Mouse (Mus musculus) heart, adult 11 months (tissue): ENCODE measurements at regions not wholly inside any gene's neighbourhood (a gene's known extent, or its start where the extent isn't known, plus 50 kb on each side); places are given as distances from the start of the nearest gene placed in this dataset.

ENCODE experiments used
- DNase-seq: peaks from one replicate; pipeline ENCODE4 v3.0.0; 2022

DNA sequence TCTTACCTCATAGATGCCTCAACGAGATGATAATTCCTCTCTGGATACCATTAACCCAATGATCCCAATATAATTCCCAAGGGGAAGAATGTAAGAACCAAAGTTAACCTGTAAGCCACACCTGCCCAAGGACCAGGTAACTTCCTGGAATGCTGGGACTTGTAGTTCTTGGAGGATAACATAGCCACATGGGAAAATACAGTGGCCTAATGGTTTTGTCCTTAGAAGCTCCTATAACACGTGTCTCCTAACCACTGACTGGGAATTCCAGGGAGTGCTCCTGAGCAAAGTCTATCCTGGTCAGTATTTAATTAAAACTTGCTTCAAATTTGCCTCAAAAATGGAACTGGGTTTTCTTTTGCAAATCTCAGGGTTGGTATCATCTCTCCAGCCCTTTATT lies 119.9 kb downstream of the Evx1 start:
- peak; percentile 29 for DNase-seq

DNA sequence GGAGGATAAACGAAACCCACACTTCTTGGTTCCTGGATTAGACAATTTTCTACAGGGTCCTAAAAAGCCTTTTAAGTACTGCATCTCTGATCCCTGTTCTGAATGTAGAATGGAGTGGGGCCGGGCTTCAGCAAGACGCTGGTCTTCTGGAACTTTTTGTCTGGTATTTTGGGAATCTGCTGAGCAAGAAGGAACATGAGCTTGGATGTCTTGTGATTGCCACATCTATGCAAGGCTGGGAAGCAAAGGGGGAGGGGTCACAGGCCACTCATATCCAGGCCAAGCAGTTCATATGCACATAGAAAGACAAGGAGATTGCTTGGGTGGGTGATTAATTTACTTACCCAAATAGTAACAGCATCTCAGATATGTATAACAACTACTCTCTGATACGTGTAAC lies 121.5 kb downstream of the Evx1 start:
- peak; percentile 73 for DNase-seq

DNA sequence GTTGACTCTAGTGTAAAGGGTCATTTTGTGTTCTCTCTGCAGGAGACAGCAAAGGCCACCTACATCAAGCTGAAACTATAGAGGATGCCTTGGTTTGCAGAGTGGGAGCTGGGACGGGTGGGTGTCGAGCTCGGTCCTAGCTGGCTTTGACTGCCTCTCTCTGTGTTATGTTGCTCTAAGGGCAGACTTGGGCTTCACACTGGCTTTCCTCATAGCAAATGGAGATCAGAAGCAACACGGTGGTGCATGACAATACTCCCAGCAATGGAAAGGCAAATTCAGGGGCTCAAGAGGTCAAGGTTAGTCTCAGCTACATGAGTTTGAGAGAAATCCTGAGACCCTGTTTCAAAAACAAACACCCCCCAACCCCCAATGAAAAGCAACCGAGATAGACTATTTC lies 122.1 kb downstream of the Evx1 start:
- peak; percentile 59 for DNase-seq

DNA sequence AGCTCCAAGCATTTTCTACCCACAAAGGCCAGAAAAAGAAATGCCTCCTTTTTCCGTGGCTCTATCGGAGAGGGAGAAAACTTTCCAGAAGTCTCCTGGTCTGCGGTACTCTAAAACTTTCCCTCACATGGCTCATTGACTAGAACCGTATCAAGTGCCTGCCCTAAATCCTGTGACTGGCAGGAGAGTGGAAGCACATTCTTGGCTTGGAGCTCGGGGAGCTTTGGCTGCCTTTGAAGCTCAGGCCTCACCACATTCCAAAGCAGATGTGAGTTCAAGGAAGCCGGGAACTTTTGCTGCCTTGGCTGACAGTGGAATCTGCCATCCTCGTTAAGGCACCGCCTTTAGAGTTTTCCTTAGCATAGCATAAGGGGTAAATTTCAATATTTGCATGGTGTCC lies 125.1 kb downstream of the Evx1 start:
- peak; percentile 94 for DNase-seq

DNA sequence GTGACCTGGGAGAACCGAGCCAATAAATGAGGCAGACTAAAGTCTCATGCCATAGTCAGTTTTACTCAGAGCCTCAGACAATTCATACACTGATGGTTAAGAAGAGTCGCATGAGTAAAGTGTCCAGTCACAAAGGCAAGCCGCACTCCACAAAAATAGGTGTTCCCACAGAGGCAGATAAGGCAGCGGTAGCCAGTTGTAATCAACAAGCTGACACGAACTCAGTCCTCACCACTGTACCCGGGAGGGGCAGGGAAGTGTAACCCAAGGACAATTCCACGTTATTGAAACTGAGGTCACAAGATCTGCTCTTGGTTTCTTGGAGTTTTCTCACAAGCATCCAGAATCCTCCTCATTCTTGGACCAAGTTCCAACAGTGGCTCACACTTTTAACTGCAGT lies 125.9 kb downstream of the Evx1 start:
- peak; percentile 87 for DNase-seq

DNA sequence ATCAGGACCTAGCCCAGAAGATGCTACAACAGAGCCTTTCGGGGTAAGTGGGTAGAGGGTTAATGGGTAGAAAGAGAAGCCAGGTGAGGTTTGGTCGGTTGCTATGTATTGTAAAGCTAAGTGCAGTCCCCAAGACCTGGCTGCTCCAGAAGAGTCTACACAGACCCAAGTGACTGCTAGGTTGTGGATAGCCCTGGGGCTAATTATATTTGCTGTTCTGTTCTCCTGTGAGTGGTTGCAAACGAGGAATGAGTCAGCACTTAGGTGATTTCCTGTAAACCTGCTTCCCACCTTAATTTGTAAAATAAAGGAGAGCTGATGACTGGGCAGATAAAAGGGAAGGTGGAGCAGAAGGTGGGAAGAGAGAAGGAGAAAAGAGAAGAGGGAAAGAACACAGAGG lies 126.9 kb downstream of the Evx1 start:
- no peak for DNase-seq

DNA sequence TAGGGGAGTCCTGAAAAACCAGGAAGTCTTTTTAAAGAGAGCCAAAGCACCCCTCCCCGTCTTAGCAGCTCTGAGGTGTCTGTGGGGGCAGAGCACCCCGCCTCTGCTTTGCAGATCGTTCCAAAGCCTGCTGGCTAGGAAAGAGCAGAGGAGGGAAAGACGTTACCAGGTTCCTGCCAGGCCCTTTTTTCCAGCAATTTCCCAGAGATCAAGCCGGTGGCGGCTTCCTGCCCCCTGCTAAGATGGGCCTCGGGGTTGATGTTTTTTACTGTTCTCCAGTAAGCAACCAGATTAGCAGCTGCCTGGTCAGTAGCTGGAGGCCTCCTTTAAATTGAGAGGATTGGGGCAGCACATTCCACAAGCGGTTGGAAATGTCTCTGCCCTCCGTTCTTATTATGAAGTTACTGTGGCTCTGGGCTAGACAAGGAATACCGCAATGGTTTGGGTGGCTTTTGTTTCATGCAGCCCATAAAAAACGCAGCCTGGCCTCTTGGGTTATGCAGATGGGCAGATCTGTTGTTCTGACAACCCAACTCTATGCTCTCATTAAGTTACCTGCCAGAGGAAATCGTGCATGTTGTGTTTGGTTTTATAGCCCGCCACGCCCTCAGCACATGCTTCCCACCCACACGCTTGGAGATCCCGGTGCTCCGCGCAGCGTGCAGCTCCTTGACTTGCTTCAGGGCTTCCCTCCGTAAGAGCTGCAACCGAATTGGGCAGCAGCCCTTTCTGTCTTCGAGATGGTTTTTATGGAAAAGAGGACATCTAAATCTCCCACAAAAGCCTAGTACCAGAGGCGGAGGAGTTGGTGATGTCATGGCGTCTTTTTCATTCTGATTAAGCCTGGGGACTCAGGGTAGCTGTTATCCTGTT lies 130.1 kb downstream of the Evx1 start:
- peak; percentile 85 for DNase-seq

DNA sequence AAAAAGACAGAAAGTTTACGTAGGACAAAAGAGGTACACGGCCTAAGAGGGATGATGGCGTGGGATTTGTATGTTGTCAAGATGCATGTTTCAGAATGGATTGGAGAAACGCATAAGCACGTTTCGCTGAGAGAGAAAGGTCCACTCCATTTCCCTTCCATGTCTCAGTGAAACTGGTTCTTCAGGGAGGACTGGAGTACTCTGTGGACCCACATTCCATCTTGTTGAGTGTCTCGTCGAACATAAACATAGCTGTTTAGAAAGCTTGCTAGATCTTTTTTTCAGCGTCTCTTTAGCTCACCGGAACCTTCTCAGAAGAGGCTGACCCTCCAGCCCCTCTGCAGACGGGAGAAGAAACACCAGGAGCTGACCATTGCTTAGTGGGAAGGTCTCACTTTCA lies 145.5 kb downstream of the Evx1 start:
- no peak for DNase-seq

DNA sequence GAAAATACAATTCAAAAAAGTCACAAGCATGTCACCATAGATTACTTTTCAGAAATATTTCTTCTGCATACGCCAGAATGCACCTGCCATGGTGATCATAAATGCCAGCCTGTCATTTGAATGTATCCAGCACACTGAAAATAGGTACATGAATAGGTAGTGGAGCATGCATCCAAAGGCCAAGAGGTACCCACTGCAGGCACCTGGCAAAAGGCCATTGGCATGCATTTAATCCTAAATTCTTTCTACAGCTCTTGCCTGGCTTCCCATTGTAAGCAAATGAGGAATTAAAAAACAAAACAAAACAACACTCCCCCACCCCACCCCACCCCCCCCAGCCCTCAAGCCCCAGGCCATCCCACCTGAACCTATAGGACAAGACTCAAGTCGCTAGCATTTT lies 147.9 kb downstream of the Evx1 start:
- DNase-seq = no peak

DNA sequence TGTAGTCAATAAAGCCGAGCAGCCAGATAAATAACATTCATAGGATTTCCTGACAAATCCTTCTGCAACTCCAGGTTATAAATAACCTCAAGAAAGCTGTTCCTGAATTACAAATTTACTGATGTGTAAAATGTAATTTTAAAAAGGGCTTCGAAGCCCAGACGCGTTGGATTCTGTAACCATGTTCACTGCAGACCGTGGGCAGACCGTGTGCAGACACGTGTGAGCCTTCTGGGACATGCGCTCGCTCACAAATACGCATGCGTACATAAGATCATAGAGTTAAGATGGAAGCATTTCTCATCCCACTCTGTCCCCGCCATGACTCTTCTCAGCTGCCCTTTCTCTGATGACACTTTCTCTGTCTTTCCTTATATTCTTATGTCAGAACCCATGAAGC lies 150.1 kb downstream of the Evx1 start:
- DNase-seq = peak; percentile 68

DNA sequence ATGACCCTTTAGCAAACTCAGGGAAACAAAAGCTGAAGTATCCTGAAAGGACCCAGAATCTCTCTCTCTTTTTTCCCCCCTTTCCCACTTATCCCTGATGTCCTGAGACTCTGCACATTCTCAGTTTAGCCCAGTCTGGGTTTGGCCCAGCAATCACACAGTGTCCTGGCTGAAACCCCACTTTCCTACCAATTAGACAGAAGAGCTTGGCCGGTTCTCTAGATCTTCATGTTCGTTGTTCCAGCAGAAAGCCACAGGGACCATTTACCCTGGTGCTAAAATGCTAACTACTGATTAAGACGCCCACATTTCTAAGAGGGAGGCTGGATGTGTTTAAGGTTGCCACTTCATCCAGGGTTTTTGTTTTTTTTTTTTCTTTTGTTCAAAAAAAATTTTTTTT lies 151.3 kb downstream of the Evx1 start:
- peak; percentile 91 for DNase-seq

DNA sequence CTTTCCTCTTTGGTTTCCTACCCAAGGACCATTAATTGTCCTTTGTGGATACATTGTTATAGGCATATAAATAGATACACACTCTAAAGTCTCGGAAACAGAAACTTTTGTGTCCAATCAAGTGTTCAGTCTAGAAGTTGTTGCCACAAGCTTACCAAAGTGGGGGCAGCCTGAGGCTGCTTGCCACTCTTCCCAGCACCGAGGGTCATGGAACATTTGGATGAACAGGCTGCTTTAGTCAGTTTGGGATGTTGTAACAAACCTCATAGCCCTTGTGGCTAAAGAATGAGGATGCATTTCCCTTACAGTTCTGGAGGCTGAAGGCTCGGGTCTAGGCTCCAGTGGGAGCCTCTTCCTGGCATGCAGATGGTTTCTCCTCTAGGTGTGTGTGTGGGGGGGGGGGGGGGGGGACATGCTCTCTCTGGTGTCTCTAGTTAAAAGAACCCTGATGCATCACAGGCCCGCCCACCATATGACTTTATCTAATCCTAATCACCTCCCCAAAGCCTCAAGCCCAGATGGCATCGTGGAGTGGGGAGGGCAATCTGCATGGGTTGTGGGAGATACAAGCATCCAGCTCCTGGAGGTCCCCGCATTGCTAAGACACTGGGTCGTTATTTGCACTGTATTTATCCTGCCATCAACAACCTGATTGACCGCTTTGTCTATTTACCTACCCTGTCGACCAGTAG lies 152.7 kb downstream of the Evx1 start:
- DNase-seq = peak; percentile 84

DNA sequence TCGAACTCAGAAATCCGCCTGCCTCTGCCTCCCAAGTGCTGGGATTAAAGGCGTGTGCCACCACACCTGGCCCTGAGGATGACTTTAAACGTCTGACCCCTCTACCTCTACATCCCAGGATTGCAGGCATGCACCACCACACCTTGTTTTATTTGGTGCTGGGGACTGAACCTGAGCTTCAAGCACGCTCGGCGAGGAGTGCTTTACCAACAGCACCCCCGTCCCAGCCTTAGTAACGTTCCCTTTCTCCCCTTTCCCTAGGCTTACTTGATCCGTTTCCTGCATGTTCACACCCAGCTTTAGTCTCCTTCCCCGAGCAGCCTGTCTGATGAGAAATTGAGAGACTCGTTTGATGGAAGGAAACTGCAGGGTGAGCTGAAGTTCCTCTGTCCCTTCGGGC lies 157.5 kb downstream of the Evx1 start:
- DNase-seq = peak; percentile 90

DNA sequence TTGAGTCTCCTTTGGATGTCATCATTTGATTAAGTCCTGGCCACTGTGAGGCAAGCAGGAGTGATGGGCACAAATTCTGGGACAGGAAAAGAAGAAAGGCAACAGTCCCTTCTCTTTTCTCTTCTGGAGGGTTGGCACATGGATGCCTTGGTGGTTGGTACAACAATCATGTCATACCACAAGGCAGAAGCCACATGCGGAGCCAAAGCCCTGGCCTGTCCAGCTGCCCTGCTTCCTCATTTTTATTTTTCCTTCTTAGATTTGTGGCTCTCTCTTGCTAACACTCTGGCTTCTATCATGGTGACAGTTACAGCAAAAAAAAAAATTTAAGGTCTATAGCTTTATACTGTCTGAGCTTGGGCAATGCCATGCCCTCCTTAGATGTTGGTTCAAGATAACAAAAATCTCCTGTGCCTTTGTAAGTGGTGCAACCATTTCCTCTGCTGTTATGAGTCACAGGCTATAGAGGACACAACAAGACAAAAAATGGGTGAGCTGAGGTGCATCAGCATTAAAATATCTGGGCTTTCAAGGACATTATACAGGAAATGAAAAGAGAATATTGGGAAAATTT lies 158.2 kb downstream of the Evx1 start:
- DNase-seq = peak; percentile 93

DNA sequence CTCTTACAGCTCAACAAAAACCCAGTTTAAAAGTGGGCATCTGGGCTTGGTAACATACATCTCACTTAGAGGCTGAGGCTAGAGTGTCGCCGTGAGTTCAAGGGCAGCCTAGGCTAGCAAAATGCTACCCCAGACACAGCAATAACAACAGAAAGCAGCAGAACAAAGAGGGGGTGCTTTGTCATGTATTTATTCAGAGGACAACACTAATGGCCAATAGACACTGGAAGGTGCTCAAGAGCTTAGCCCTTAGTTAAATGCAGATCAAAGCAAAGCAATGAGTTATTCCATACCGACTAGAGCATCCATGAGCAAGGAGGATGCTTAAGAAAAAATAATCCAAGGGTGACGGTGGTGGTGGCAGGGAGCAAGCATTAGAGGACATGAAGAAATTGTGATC lies 158.7 kb downstream of the Evx1 start:
- DNase-seq = no peak

DNA sequence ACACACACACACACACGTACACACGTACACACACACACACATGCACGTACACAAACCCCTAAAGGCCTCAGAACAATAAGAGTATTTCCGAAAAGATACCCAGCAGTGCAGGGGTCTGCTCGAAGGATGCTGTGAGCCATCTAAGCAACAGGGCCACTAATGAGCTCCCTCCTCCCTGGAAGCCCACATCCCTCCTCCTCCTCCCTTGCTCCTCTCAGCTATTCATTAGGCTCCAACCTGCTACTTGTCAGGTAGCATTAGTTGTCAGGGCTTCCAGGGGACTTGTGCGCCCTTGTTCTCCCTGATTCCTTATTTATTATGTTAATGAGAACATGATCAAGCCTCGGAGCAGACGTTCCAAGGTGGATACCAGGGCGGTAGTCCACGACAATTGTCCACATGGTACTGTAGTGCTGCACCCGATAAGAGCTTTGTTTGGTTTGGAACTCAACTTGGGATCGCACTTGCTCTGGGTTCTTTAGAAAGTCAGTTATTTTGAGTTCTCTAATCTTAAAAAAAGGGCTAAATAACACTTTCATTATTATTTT lies 159.8 kb downstream of the Evx1 start:
- DNase-seq = peak; percentile 76

DNA sequence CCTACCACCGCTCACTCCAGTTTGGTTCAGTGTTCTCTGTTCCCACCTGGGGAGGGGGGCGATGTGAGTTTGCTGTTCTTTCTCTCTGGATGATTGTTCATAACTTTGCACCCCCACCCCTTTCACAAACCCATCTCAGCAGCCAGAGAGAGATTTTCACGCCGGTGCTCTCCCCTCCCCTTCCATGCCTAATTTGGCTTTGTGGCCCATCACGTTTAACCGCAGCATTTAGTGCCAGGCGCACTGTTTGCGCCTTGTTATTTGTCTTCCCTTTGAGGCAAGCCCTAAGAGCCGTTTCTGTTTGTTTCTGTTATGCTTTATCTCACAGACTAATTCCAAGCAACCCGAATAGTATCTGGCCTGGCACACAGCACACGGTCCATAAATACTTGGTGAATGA lies 160.6 kb downstream of the Evx1 start:
- DNase-seq = peak; percentile 70

DNA sequence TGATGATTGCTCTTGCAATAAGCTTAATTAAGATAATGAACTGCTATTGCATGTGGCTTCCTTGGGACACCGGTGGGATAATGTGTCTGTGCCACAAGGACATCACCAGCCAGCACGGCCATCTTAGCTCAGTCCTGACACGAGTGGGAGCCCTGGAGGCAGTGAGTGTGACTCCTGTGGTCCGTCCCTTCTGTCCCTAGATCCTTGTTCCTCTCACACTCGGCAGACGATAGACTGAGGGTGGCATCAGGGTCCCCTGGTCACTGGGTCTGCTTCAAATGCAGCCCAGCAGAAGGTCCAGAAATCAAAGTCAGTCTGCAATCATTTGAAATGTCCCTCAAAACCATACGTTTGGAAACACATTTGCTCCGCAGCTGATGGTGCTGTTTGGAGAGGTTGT lies 162.4 kb downstream of the Evx1 start:
- peak; percentile 70 for DNase-seq

DNA sequence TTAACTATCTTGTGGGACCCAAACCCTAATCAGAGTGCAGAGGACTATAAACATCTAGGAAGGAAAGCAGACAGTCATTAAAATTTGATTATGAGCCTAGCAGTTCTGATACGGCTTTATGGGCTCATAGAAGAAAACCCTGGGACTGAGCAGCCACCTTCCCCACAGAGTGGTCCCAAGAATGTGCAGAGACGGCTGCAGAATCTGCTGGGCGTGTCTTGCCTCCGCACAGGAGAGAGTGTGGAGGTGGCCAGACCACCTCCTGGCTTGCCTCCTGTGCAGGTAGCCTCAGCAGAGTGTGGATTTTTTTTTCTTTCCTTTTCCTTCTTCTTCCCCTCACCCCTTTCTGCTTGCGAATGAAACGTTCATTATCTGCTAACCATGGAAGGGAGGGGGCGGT lies 163.3 kb downstream of the Hibadh start:
- DNase-seq = no peak

DNA sequence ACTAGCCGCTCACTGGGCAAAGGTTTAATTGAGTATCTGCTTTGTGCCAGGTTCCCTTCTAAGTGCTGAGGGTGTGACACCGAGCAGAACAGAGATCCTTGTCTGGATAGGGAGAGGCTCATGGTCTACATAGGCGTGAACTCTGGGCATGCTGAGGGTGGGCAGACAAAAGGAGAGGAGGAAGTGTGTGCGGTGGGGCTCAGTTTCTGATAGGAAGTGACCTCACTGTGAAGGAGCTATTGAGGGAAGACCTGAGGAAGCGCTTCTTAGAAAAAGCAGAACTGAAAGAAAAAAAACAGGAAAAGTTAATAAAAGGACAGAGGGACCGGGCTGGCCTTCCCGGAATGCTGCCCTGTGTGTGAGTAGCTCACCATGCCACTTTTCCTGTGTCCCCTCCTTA lies 162.8 kb downstream of the Hibadh start:
- peak; percentile 98 for DNase-seq

DNA sequence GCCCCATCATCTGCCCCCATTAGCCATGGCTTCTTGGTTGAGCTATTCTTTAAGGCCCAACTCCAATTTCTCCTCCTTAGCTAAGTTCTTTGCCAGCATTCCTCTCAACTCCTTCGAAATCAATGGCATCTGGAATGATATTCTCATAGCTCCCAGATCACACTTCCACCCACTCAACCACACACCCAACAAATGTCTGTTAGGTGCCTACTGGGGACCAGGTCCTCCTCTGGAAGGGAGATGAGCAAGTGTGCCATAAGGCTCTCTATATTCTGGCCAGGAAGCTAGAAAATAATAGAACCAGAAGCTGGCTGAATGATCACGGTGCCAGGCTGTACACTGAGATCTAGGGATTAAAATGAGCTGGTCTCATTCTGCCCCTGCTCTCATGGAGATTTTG lies 161.6 kb downstream of the Hibadh start:
- peak; percentile 66 for DNase-seq

DNA sequence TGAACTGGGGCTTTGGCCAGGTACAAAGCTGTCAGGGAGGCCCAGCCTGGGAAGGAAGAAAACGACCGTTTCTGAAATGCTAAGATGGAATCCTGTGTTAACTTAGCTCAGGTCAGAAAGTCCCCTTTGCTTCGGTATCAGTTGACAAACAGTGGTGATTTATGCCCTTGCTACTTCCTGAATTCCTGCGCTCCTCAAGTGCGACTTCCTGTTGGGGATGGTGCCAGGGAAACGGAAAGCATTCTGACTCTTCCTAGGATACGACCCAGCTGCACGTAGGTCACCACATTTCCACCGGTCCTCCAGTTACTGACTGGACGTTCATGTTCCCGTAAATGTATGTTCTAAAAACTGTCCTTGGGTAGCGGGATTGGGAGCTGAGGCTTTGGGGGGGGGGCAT lies 161.0 kb downstream of the Hibadh start:
- DNase-seq = peak; percentile 96

DNA sequence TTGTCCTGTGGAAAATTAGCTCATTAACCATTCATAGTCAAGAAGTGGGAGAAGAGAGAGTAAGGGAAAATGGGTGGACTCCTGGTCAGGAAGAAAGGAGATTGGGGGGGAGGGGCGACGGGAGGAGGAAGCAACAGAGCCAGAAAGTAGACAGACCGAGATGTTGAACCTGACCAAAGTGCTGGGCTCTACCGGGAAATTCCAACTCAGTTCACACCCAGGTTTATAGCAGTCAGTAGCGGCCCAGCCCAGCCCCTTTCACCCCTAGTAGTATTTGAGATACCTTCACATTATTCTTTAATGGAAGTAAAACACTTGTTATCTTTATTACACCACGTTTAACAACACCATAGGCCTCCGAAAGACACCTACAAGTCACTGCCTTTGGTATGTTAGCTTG lies 158.2 kb downstream of the Hibadh start:
- DNase-seq = peak; percentile 15

DNA sequence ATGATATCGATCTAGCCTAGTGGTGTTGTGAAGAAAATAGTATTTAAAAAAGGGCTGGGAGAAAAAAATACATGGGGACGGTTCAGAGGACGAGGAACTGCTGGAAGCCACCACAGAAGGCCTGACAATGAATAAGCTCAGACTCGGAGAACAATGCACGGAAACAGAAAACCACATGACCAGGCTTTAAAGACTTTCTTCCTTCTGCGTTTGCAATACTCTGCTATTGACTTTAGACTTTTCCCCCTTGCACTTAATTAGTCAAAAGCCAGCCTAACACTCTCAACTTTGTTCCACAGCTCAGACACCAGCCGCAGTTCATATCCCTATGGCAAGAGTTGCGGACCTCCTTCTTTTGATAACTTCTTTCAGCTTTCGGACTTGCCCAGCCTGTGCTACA lies 154.0 kb downstream of the Hibadh start:
- peak; percentile 94 for DNase-seq
